In genomic region chr3:95906860-95907259, GRCm38 (mm10) we compare ENCODE assay signal across 8 mouse cellular contexts. TPM values are rescaled to one million over a fixed set of nuclear protein-coding genes. Genes with fewer than 3 reads are reported as not detected.
DNase-seq lines count a peak whose midpoint lies in the region; ATAC-seq and TF ChIP-seq lines count a peak whose summit lies in the region.

No protein-coding gene starts in this region.

- H3K27me3 ChIP-seq in heart, adult 2 months (ENCODE audit: control insufficient read depth, insufficient read depth, low read length) = no peaks in the 10 kb centered on the region
- H3K27me3 ChIP-seq in kidney, embryonic 15.5 days = peaks cover 12% of the 10 kb centered on the region
- peaks cover 21% of the 10 kb centered on the region for H3K27me3 ChIP-seq in small intestine, adult 2 months (ENCODE audit: control insufficient read depth, insufficient read depth, low read length)

- intact Hi-C loops in heart, adult 2 months (cut with DNase I) = loop anchor here (1.0 kb wide), 2 partner anchors 24 to 45 kb away; no protein-coding TSS in a partner anchor

- peak; percentile 89 for TF ChIP-seq CTCF in bone marrow, adult 2 months (IDR thresholded peaks at IDR 0.05; ENCODE audit: control insufficient read depth, insufficient read depth, low read length)
- peak; percentile 91 for TF ChIP-seq CTCF in heart, adult 2 months (IDR thresholded peaks at IDR 0.05)
- TF ChIP-seq CTCF in small intestine, adult 2 months (IDR thresholded peaks at IDR 0.05; ENCODE audit: extremely low read depth, insufficient read length, insufficient replicate concordance, low read depth, low read length) = peak; percentile 92; the same call in 1 of the 2 replicates

- H3K4me2 ChIP-seq in kidney, embryonic 15.5 days = peak overlapping the region; percentile 76

- H3K9ac ChIP-seq in heart, adult 2 months (ENCODE audit: low read depth, low read length) = no peak overlapping the region
- no peak overlapping the region for H3K9ac ChIP-seq in kidney, embryonic 15.5 days

- no peak for TF ChIP-seq POLR2A in bone marrow, adult 2 months (IDR thresholded peaks at IDR 0.05; ENCODE audit: borderline replicate concordance, control insufficient read depth, low read depth, low read length)
- no peak for TF ChIP-seq POLR2A in heart, adult 2 months (IDR thresholded peaks at IDR 0.05; ENCODE audit: insufficient read depth, low read depth, low read length)
- no peak for TF ChIP-seq POLR2A in small intestine, adult 2 months (IDR thresholded peaks at IDR 0.05; ENCODE audit: low read depth, low read length)

- H3K27ac ChIP-seq in bone marrow, adult 2 months (ENCODE audit: control insufficient read depth, insufficient read depth, low read depth, low read length, poor library complexity) = no peak overlapping the region
- no peak overlapping the region for H3K27ac ChIP-seq in heart, adult 2 months
- no peak overlapping the region for H3K27ac ChIP-seq in kidney, embryonic 15.5 days
- H3K27ac ChIP-seq in small intestine, adult 2 months (ENCODE audit: insufficient read depth, low read depth, low read length) = no peak overlapping the region

- TF ChIP-seq EP300 in heart, adult 2 months (IDR thresholded peaks at IDR 0.05; ENCODE audit: insufficient read depth, low read depth, low read length) = 0 out of 2 replicates have a peak, but pooled peaks have one; percentile 50

- ATAC-seq in kidney, embryonic 15.5 days (replicated peaks; ENCODE audit: low FRiP score) = no peak

- no peaks in the 10 kb centered on the region for H3K4me1 ChIP-seq in bone marrow, adult 2 months (ENCODE audit: control insufficient read depth, insufficient read depth, low read length)
- H3K4me1 ChIP-seq in heart, adult 2 months (ENCODE audit: control insufficient read depth, insufficient read depth, low read length) = peaks cover 1% of the 10 kb centered on the region; the same call in 1 of the 2 replicates
- H3K4me1 ChIP-seq in kidney, embryonic 15.5 days = peaks cover 52% of the 10 kb centered on the region
- H3K4me1 ChIP-seq in small intestine, adult 2 months (ENCODE audit: control insufficient read depth, insufficient read depth, insufficient read length, low read length) = peaks cover 3% of the 10 kb centered on the region

- H3K4me3 ChIP-seq in bone marrow, adult 2 months (replicated peaks; ENCODE audit: control insufficient read depth, low read depth, low read length) = no peak overlapping the region
- H3K4me3 ChIP-seq in heart, adult 2 months = peak overlapping the region; percentile 43
- H3K4me3 ChIP-seq in kidney, embryonic 15.5 days (replicated peaks) = peak overlapping the region; percentile 38
- H3K4me3 ChIP-seq in small intestine, adult 2 months (ENCODE audit: low read depth, low read length) = peak overlapping the region; percentile 47

- peak; percentile 61 for DNase-seq in kidney, adult 18-20 months
- DNase-seq in kidney, adult 11 months = no peak
- peak; percentile 48 to 68 for DNase-seq in heart, adult 2 months
- DNase-seq in lung, postnatal 25 days (ENCODE audit: low spot score) = peak; percentile 48
- DNase-seq in frontal cortex, postnatal 10 days (ENCODE audit: low spot score in 2 of 2) = no peak

- no peaks in the 10 kb centered on the region for H3K9me3 ChIP-seq in kidney, embryonic 15.5 days (replicated peaks)

- no peaks in the 10 kb centered on the region for H3K79me2 ChIP-seq in heart, adult 2 months (replicated peaks; ENCODE audit: control insufficient read depth, insufficient read depth, low read length)

- H3K36me3 ChIP-seq in heart, adult 2 months (ENCODE audit: control insufficient read depth, insufficient read depth, low read length) = no peaks in the 10 kb centered on the region
- H3K36me3 ChIP-seq in kidney, embryonic 15.5 days = no peaks in the 10 kb centered on the region
- no peaks in the 10 kb centered on the region for H3K36me3 ChIP-seq in small intestine, adult 2 months (ENCODE audit: control insufficient read depth, insufficient read depth, low read length)

- under 1% methylated on average over 12 of the region's 12 CpGs for WGBS in bone marrow, adult 2 months
- under 1% methylated on average over 12 of the region's 12 CpGs for WGBS in heart, adult 2 months
- WGBS in kidney, embryonic 15.5 days = 0% methylated on average over 12 of the region's 12 CpGs
- 1% methylated on average over 12 of the region's 12 CpGs for WGBS in small intestine, adult 2 months

RNA-seq across cellular contexts. Expression of gene Car14, which starts 2.4 kb away (rescaled TPM):
- polyA plus RNA-seq in bone marrow, adult 2 months (2011; ENCODE audit: insufficient read depth, insufficient read length, low replicate concordance, missing spikeins) = not detected in 2 replicates
- 100 to 1,000 TPM; 146 to 208 TPM for total RNA-seq in heart, adult 2 months (2021)
- polyA plus RNA-seq in heart, adult 2 months (2012; rRNA removed) = 227 and 279 TPM in 2 replicates
- polyA plus RNA-seq in kidney, embryonic 15.5 days (2015; fragmentation: Nextera tagmentation; extraction: Ambion mirVana) = 17.3 and 22.5 TPM in 2 replicates
- 0.75 and 0.81 TPM in 2 replicates for polyA plus RNA-seq in small intestine, adult 2 months (2012; rRNA removed)

RNA-seq across cellular contexts. Expression of gene Aph1a, which starts 13.1 kb away (rescaled TPM):
- polyA plus RNA-seq in bone marrow, adult 2 months (2011; ENCODE audit: insufficient read depth, insufficient read length, low replicate concordance, missing spikeins) = 20.4 and 38.4 TPM in 2 replicates
- 100 to 1,000 TPM in 1 of 2 experiments, 10 to 100 TPM in 1; 99.9 to 121 TPM for total RNA-seq in heart, adult 2 months (2021)
- polyA plus RNA-seq in heart, adult 2 months (2012; rRNA removed) = 98.7 and 120 TPM in 2 replicates
- polyA plus RNA-seq in kidney, embryonic 15.5 days (2015; fragmentation: Nextera tagmentation; extraction: Ambion mirVana) = 37.4 and 40.8 TPM in 2 replicates
- polyA plus RNA-seq in small intestine, adult 2 months (2012; rRNA removed) = 126 and 211 TPM in 2 replicates

RNA-seq across cellular contexts. Expression of gene BC028528, which starts 15.1 kb away (rescaled TPM):
- polyA plus RNA-seq in bone marrow, adult 2 months (2011; ENCODE audit: insufficient read depth, insufficient read length, low replicate concordance, missing spikeins) = 4.6 and 18.9 TPM in 2 replicates
- total RNA-seq in heart, adult 2 months (2021) = 1 to 10 TPM; 8.5 to 9.0 TPM
- polyA plus RNA-seq in heart, adult 2 months (2012; rRNA removed) = 14.5 and 29.8 TPM in 2 replicates
- polyA plus RNA-seq in kidney, embryonic 15.5 days (2015; fragmentation: Nextera tagmentation; extraction: Ambion mirVana) = 38.0 and 42.3 TPM in 2 replicates
- 1.5 and 1.6 TPM in 2 replicates for polyA plus RNA-seq in small intestine, adult 2 months (2012; rRNA removed)

RNA-seq across cellular contexts. Expression of gene Anp32e, which starts 22.2 kb away (rescaled TPM):
- 275 and 382 TPM in 2 replicates for polyA plus RNA-seq in bone marrow, adult 2 months (2011; ENCODE audit: insufficient read depth, insufficient read length, low replicate concordance, missing spikeins)
- 10 to 100 TPM; 83.0 to 90.9 TPM for total RNA-seq in heart, adult 2 months (2021)
- polyA plus RNA-seq in heart, adult 2 months (2012; rRNA removed) = 15.5 and 29.9 TPM in 2 replicates
- polyA plus RNA-seq in kidney, embryonic 15.5 days (2015; fragmentation: Nextera tagmentation; extraction: Ambion mirVana) = 247 and 264 TPM in 2 replicates
- 4.7 and 8.7 TPM in 2 replicates for polyA plus RNA-seq in small intestine, adult 2 months (2012; rRNA removed)

RNA-seq across cellular contexts. Expression of gene Ciart, which starts 24.8 kb away (rescaled TPM):
- 2.5 and 8.7 TPM in 2 replicates for polyA plus RNA-seq in bone marrow, adult 2 months (2011; ENCODE audit: insufficient read depth, insufficient read length, low replicate concordance, missing spikeins)
- 10 to 100 TPM in 1 of 2 experiments, 1 to 10 TPM in 1; 5.1 to 27.0 TPM for total RNA-seq in heart, adult 2 months (2021)
- 5.0 and 7.7 TPM in 2 replicates for polyA plus RNA-seq in heart, adult 2 months (2012; rRNA removed)
- polyA plus RNA-seq in kidney, embryonic 15.5 days (2015; fragmentation: Nextera tagmentation; extraction: Ambion mirVana) = 5.9 and 6.6 TPM in 2 replicates
- polyA plus RNA-seq in small intestine, adult 2 months (2012; rRNA removed) = 0.72 and 0.74 TPM in 2 replicates

Comparison
In these comparisons a context has a peak if more than half of its experiments do, and no peak if none do; other contexts are left out.
1. DNase-seq: peak in kidney, adult 18-20 months (single experiment), heart, adult 2 months (2 of 2) and lung, postnatal 25 days (single experiment); none in kidney, adult 11 months (single experiment) and frontal cortex, postnatal 10 days (0 of 2).
2. RNA of gene Car14, which starts 2.4 kb away (polyA plus RNA-seq): 227 to 279 TPM in heart, adult 2 months and 17.3 to 22.5 TPM in kidney, embryonic 15.5 days; 0.75 to 0.81 TPM in small intestine, adult 2 months and not detected in bone marrow, adult 2 months; every median in the first group is over 10 times any median in the second.
3. Peak in every context shown above with its lines, with median percentiles within 50 percentile points of each other: CTCF ChIP-seq.